Mouse (Mus musculus) ES-Bruce4 (cell line): ENCODE results near the gene Wrap53. TPM values are rescaled to one million over a fixed set of nuclear protein-coding genes. Genes with fewer than 3 reads are reported as not detected.

Source experiments
- H3K27ac ChIP-seq: 2 replicates; pipeline ENCODE4 v1.5.1; 2012; ENCODE audit warnings: low read length, inconsistent platforms; ENCODE audit not compliant: insufficient read depth
- H3K27me3 ChIP-seq: 2 replicates; pipeline ENCODE4 v1.6.1; 2012; ENCODE audit warnings: mild to moderate bottlenecking, low read length, inconsistent platforms; ENCODE audit not compliant: control insufficient read depth, poor library complexity, insufficient read depth, severe bottlenecking
- H3K36me3 ChIP-seq: 2 replicates; pipeline ENCODE4 v1.6.1; 2012; ENCODE audit warnings: inconsistent platforms, mild to moderate bottlenecking, low read length, moderate library complexity; ENCODE audit not compliant: control insufficient read depth, poor library complexity, insufficient read depth, severe bottlenecking
- H3K4me1 ChIP-seq: one replicate; pipeline ENCODE4 v1.8.1; 2011; ENCODE audit warnings: low read length; ENCODE audit not compliant: control insufficient read depth, insufficient read depth
- H3K4me3 ChIP-seq: 2 replicates; pipeline ENCODE4 v1.5.1; 2011; ENCODE audit warnings: low read depth, mild to moderate bottlenecking, low read length
- H3K9ac ChIP-seq: 2 replicates; pipeline ENCODE4 v1.6.1; 2012; ENCODE audit warnings: low read depth, mild to moderate bottlenecking, inconsistent platforms; ENCODE audit not compliant: poor library complexity, severe bottlenecking
- H3K9me3 ChIP-seq: replicated peaks from 2 replicates; pipeline ENCODE4 v1.6.1; 2012; ENCODE audit warnings: mild to moderate bottlenecking, low read length, inconsistent platforms; ENCODE audit not compliant: control insufficient read depth, poor library complexity, insufficient read depth, severe bottlenecking
- CTCF ChIP-seq: IDR thresholded peaks from one replicate; pipeline ENCODE4 v1.8.1; 2011; ENCODE audit warnings: low read depth, low read length
- EP300 ChIP-seq: IDR thresholded peaks from 2 replicates; pipeline ENCODE4 v1.6.1; 2011; ENCODE audit warnings: low read depth, low read length; ENCODE audit not compliant: insufficient read depth
- POLR2A ChIP-seq: IDR thresholded peaks from one replicate; pipeline ENCODE4 v1.8.1; 2011; ENCODE audit warnings: low read length; ENCODE audit not compliant: insufficient read depth
- polyA plus RNA-seq: library from polyadenylated mRNA; stranded (reverse); fragments of >200 nt; gene quantifications from 2 replicates; pipeline ENCODE4 v1.2.4, GENCODE M21; 2011; ENCODE audit warnings: low read depth; ENCODE audit not compliant: missing spikeins, insufficient read depth, insufficient read length

The Wrap53 gene
- polyA plus RNA-seq, 1 experiment, result 10.3 TPM

GRCm38 (mm10) chr11:69594853-69595252, 14.8 kb upstream of the Wrap53 start:
- Histone ChIP-seq H3K36me3 (peaks cover 19% of the 10 kb centered on the region), H3K4me1 (no peaks in the 10 kb centered on the region), H3K27ac (no peak overlapping the region), H3K9me3 (no peaks in the 10 kb centered on the region), H3K27me3 (no peaks in the 10 kb centered on the region), H3K4me3 (no peak overlapping the region), H3K9ac (no peak overlapping the region)
- TF ChIP-seq CTCF (no peak), EP300 (no peak), POLR2A (no peak)

- Histone ChIP-seq H3K9me3 (no peaks in the 10 kb centered on the region), H3K27ac (no peak overlapping the region), H3K4me1 (no peaks in the 10 kb centered on the region), H3K36me3 (peaks cover 37% of the 10 kb centered on the region), H3K9ac (no peak overlapping the region), H3K27me3 (no peaks in the 10 kb centered on the region), H3K4me3 (no peak overlapping the region)
- no peak for TF ChIP-seq EP300
- no peak for TF ChIP-seq POLR2A
- TF ChIP-seq CTCF, result no peak
Observed at GRCm38 (mm10) chr11:69592799-69593198, 12.7 kb upstream of the Wrap53 start.

- Histone ChIP-seq H3K27me3 (no peaks in the 10 kb centered on the region), H3K27ac (no peak overlapping the region), H3K4me1 (no peaks in the 10 kb centered on the region), H3K9ac (no peak overlapping the region), H3K36me3 (peaks cover 45% of the 10 kb centered on the region), H3K4me3 (no peak overlapping the region), H3K9me3 (no peaks in the 10 kb centered on the region)
- TF ChIP-seq EP300, result no peak
- TF ChIP-seq CTCF, result no peak
- TF ChIP-seq POLR2A, result no peak
Observed at GRCm38 (mm10) chr11:69591899-69592637, 12.0 kb upstream of the Wrap53 start.

- Histone ChIP-seq H3K27me3 (no peaks in the 10 kb centered on the region), H3K27ac (no peak overlapping the region), H3K4me3 (no peak overlapping the region), H3K9me3 (no peaks in the 10 kb centered on the region), H3K4me1 (no peaks in the 10 kb centered on the region), H3K9ac (no peak overlapping the region), H3K36me3 (peaks cover 50% of the 10 kb centered on the region)
- TF ChIP-seq EP300, result no peak
- TF ChIP-seq CTCF, result no peak
- TF ChIP-seq POLR2A, result no peak
Observed at GRCm38 (mm10) chr11:69591424-69591823, 11.4 kb upstream of the Wrap53 start.

GRCm38 (mm10) chr11:69590622-69591021, 10.6 kb upstream of the Wrap53 start:
- TF ChIP-seq EP300, result no peak
- TF ChIP-seq CTCF, result no peak
- TF ChIP-seq POLR2A, result no peak
- no peak overlapping the region for H3K4me3 ChIP-seq
- no peaks in the 10 kb centered on the region for H3K27me3 ChIP-seq
- H3K9me3 ChIP-seq, result no peaks in the 10 kb centered on the region
- H3K4me1 ChIP-seq, result no peaks in the 10 kb centered on the region
- peaks cover 54% of the 10 kb centered on the region for H3K36me3 ChIP-seq
- no peak overlapping the region for H3K27ac ChIP-seq
- H3K9ac ChIP-seq, result no peak overlapping the region

GRCm38 (mm10) chr11:69589207-69589834, 9.3 kb upstream of the Wrap53 start:
- H3K9me3 ChIP-seq, result no peaks in the 10 kb centered on the region
- peaks cover 2% of the 10 kb centered on the region for H3K4me1 ChIP-seq
- H3K36me3 ChIP-seq, result peaks cover 54% of the 10 kb centered on the region
- no peak overlapping the region for H3K9ac ChIP-seq
- H3K4me3 ChIP-seq, result no peak overlapping the region
- no peak for TF ChIP-seq POLR2A
- no peak for TF ChIP-seq EP300
- no peak for TF ChIP-seq CTCF
- H3K27me3 ChIP-seq, result no peaks in the 10 kb centered on the region
- no peak overlapping the region for H3K27ac ChIP-seq
